Mouse (Mus musculus) heart, adult 2 months (tissue): Measurements from ENCODE around the gene Slc12a5. TPM values are rescaled to one million over a fixed set of nuclear protein-coding genes. Genes with fewer than 3 reads are reported as not detected.

Experiments used
- DNase-seq, 2 experiments: peaks; one replicate each; pipeline ENCODE4 v3.0.0; 2021
- H3K27ac ChIP-seq: fragments of 200-600 bp; 2 replicates; pipeline ENCODE4 v1.8.1; 2022
- H3K27me3 ChIP-seq: fragments of 200-500 bp; 2 replicates; pipeline ENCODE4 v1.6.1; 2012; ENCODE audit warnings: mild to moderate bottlenecking, low read length, inconsistent platforms, mixed read lengths; ENCODE audit not compliant: control insufficient read depth, insufficient read depth
- H3K36me3 ChIP-seq: fragments of 200-500 bp; 2 replicates; pipeline ENCODE4 v1.6.1; 2012; ENCODE audit warnings: low read length, inconsistent platforms; ENCODE audit not compliant: control insufficient read depth, insufficient read depth
- H3K4me1 ChIP-seq: fragments of 200-500 bp; 2 replicates; pipeline ENCODE4 v1.6.1; 2011; ENCODE audit warnings: low read length; ENCODE audit not compliant: control insufficient read depth, insufficient read depth
- H3K4me3 ChIP-seq: fragments of 200-600 bp; 2 replicates; pipeline ENCODE4 v1.8.1; 2022
- H3K79me2 ChIP-seq: fragments of 200-500 bp; replicated peaks from 2 replicates; pipeline ENCODE4 v1.6.1; 2012; ENCODE audit warnings: mild to moderate bottlenecking, inconsistent platforms, low read length, moderate library complexity, mixed read lengths; ENCODE audit not compliant: control insufficient read depth, insufficient read depth
- H3K9ac ChIP-seq: fragments of 200-500 bp; 2 replicates; pipeline ENCODE4 v1.6.1; 2012; ENCODE audit warnings: low read depth, mild to moderate bottlenecking, control low read depth, inconsistent platforms, low read length, mixed read lengths
- CTCF ChIP-seq: fragments of 200-600 bp; IDR thresholded peaks from 2 replicates; pipeline ENCODE4 v1.8.1; 2022; ENCODE audit warnings: antibody characterized with exemption, mild to moderate bottlenecking, moderate library complexity
- EP300 ChIP-seq: fragments of 200-500 bp; IDR thresholded peaks from 2 replicates; pipeline ENCODE4 v1.6.1; 2011; ENCODE audit warnings: low read depth, low read length, control low read depth; ENCODE audit not compliant: insufficient read depth
- POLR2A ChIP-seq: fragments of 200-500 bp; IDR thresholded peaks from 2 replicates; pipeline ENCODE4 v1.6.1; 2011; ENCODE audit warnings: mild to moderate bottlenecking, low read depth, low read length, control low read depth; ENCODE audit not compliant: insufficient read depth
- WGBS: fragments of 180-500 bp; shearing (Covaris S2); methylation state at CpG from one replicate; pipeline ENCODE4 v1.1.7; 2018; 5-methylcytosine and 5-hydroxymethylcytosine counted together
- intact Hi-C: fragments of 180-260 bp; cut with DNase I; formaldehyde crosslinking; loops from one replicate; pipeline ENCODE4 v1.15.1; 2025
- polyA plus RNA-seq: library from polyadenylated mRNA; depleted of rRNA; stranded (reverse); fragments of >200 nt; gene quantifications from 2 replicates; pipeline ENCODE4 v1.2.3, GENCODE M21; 2012
- total RNA-seq, 2 experiments: library from RNA; stranded (reverse); gene quantifications; 2 replicates each; pipeline ENCODE4 v1.2.3; 2021

Gene Slc12a5
- total and polyA plus RNA-seq, 3 experiments, result 1.5 to 2.3 (median 2.2) TPM

- Histone ChIP-seq H3K36me3 (no peaks in the 10 kb centered on the region), H3K79me2 (no peaks in the 10 kb centered on the region), H3K4me3 (no peak overlapping the region), H3K9ac (no peak overlapping the region), H3K27ac (no peak overlapping the region), H3K27me3 (peaks cover 5% of the 10 kb centered on the region; the same call in 1 of the 2 replicates), H3K4me1 (peaks cover 6% of the 10 kb centered on the region)
- DNase-seq, result no peak
- no peak for TF ChIP-seq POLR2A
- no peak for TF ChIP-seq EP300
- TF ChIP-seq CTCF, result no peak
- intact Hi-C loops, result no loop called here
- WGBS, result 58% methylated on average over 21 of the region's 21 CpGs
Observed at GRCm38 (mm10) chr2:164994659-164995428, 34.2 kb downstream of the Slc12a5 start.

GRCm38 (mm10) chr2:164995976-164996375 is 35.4 kb downstream of the Slc12a5 start:
- Histone ChIP-seq H3K36me3 (no peaks in the 10 kb centered on the region), H3K9ac (no peak overlapping the region), H3K79me2 (no peaks in the 10 kb centered on the region), H3K27me3 (peaks cover 5% of the 10 kb centered on the region; the same call in 1 of the 2 replicates), H3K4me1 (peaks cover 6% of the 10 kb centered on the region), H3K27ac (no peak overlapping the region), H3K4me3 (no peak overlapping the region)
- intact Hi-C loops, result no loop called here
- TF ChIP-seq CTCF (no peak), EP300 (no peak), POLR2A (no peak)
- DNase-seq, result no peak
- 80% methylated on average over 11 of the region's 11 CpGs for WGBS

GRCm38 (mm10) chr2:164996848-164997720 is 36.5 kb downstream of the Slc12a5 start:
- H3K36me3 ChIP-seq, result no peaks in the 10 kb centered on the region
- 10% methylated on average over 49 of the region's 49 CpGs for WGBS
- no peaks in the 10 kb centered on the region for H3K79me2 ChIP-seq
- H3K9ac ChIP-seq, result peak overlapping the region; percentile 63
- peak; percentile 7 to 38 for DNase-seq
- peaks cover 5% of the 10 kb centered on the region; the same call in 1 of the 2 replicates for H3K27me3 ChIP-seq
- peaks cover 6% of the 10 kb centered on the region for H3K4me1 ChIP-seq
- peak overlapping the region; percentile 40; the same call in 1 of the 2 replicates for H3K27ac ChIP-seq
- H3K4me3 ChIP-seq, result peak overlapping the region; percentile 55
- intact Hi-C loops, result no loop called here
- TF ChIP-seq EP300 (no peak), POLR2A (no peak), CTCF (no peak)

GRCm38 (mm10) chr2:164997721-164998428 is 37.3 kb downstream of the Slc12a5 start:
- peaks cover 5% of the 10 kb centered on the region; the same call in 1 of the 2 replicates for H3K27me3 ChIP-seq
- H3K36me3 ChIP-seq, result no peaks in the 10 kb centered on the region
- intact Hi-C loops, result no loop called here
- WGBS, result 2% methylated on average over 49 of the region's 52 CpGs
- H3K4me3 ChIP-seq, result peak overlapping the region; percentile 55
- H3K27ac ChIP-seq, result peak overlapping the region; percentile 40
- TF ChIP-seq EP300, result no peak
- TF ChIP-seq CTCF, result no peak
- DNase-seq, result peak; percentile 65 to 72
- no peaks in the 10 kb centered on the region for H3K79me2 ChIP-seq
- peak overlapping the region; percentile 63 for H3K9ac ChIP-seq
- H3K4me1 ChIP-seq, result peaks cover 6% of the 10 kb centered on the region

- Histone ChIP-seq H3K4me1 (peaks cover 6% of the 10 kb centered on the region), H3K27me3 (peaks cover 5% of the 10 kb centered on the region; the same call in 1 of the 2 replicates), H3K4me3 (no peak overlapping the region), H3K36me3 (no peaks in the 10 kb centered on the region), H3K27ac (no peak overlapping the region), H3K9ac (no peak overlapping the region), H3K79me2 (no peaks in the 10 kb centered on the region)
- TF ChIP-seq EP300 (no peak), POLR2A (no peak), CTCF (no peak)
- 91% methylated on average over 13 of the region's 13 CpGs for WGBS
- no peak for DNase-seq
- intact Hi-C loops, result no loop called here
Observed at GRCm38 (mm10) chr2:165001958-165002357, 41.4 kb downstream of the Slc12a5 start.
